Mouse (Mus musculus) neural tube, embryonic 10.5 days (tissue): Measurements from ENCODE around the gene Atp9a.

Experiments
- DNase-seq: peaks from one replicate; pipeline ENCODE4 v3.0.0-alpha.2; 2017; ENCODE audit warnings: low spot score; ENCODE audit errors: extremely low spot score

Atp9a gene

DNA sequence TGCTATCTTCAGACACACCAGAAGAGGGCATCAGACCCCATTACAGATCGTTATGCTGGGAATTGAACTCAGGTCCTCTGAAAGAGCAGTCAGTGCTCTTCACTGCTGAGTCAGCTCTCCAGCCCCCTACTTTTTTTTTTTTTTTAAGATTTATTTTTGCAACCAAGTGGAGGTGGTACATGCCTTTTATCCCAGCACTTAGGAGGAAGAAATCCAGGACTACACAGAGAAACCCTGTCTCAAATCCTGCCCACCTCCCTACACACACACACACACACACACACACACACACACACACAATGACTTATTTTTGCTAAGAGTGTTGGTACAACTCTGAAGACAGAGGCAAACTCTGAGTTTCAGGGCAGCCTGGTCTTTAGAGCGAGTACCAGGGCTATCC, 59.5 kb downstream of the Atp9a start:
- no peak for DNase-seq

DNA sequence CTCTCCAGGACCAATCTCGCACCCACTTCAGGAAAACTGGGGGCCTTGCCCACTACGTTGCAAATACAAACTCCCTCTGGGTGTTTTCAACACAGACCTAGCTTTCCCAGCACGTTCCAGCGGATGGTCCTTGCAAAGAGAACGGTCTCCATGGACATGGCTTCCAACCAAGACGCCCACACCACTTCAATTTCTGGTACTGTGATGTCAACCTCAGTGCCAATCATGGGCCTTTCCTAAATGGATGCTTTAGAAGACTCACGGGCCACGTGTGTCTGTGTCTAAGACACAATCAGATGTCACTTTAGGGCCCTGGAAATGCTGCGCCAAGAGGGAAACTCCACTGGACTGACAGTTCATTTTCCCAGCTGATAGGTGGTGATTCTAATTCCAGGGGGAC, 60.7 kb downstream of the Atp9a start:
- DNase-seq: no peak

DNA sequence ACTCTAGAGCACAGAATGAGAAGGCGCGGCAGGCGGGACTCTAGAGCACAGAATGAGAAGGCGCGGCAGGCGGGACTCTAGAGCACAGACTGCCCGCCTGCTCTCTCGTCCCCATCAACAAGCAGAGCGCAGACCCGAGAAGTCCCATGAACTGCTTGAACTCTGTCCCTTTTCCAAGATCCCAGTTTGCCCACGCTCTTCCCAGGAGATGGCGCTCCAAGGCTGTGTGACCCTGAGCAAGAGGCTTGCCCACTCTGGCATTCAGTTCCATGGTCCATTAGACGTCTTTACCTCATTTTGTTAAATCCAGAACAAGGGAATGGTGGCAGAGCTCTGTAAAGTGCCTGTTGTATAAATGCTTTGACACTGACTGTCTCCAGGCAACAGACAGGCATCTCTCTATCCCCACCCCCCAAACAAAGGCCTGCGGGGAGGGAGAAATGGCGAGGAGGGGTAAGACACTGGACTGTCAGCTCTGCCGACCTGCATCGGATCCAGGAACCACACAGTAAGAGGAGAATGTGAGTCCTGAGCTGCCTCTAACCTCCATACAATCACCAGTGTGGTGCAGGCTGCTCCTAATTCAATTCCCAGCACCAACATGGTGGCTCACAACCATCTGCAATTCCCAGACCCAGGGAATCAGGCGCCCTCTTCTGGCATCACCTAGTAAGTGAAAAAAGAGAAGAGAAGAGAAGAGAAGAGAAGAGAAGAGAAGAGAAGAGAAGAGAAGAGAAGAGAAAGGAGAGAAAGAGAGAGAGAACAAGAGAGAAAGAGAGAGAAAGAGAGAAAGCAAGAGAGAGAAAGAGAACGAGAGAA, 62.6 kb downstream of the Atp9a start:
- DNase-seq: no peak

DNA sequence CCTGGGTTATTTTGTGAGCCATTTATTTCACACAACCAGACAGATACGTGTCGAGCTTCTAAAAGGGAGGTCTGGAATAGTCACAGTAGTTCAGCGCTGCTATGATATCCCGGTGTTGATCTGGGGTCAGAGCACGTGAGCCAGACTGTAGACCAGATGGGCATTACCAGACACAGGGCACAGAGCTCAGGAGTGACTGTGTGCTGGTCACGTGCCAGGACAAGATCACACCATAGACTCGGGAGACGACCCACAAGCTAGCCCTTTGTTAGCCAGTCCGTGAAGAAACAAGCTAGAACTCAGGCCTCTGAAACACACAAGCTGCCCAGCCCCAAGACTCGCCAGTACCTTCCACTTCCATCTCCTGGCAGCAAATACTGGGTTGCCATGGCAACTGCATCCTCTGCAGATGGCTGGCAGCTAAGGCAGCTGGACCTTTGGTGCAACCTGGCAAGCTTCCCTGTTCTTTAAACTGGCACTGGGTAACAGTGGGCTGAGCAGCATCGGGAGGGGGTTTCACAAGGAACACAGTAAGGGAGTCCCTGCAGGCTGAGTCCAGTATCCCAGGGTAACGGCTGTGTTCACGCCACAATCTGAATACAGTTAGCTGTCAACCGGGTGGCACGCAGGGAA, 63.4 kb downstream of the Atp9a start:
- no peak for DNase-seq

DNA sequence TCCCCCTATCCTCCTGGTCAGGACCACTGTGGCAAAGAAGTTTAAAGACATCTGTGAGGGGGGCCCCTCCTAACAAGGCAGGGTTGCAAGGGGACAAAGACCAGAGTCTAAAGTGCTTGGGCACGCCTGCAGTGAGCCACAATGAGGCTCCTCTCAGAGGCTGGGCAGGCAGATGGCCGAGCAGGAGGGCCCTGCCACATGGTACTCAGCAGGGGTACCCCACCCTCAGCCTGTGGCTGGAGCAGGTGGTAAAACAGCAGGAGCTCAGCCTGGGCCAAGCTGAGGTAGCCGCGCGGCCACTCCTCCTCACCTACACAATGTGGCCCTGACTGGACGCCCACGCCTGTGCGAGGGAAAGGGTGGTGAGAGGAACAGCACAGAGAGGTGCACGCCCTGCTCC, 64.6 kb downstream of the Atp9a start:
- DNase-seq: no peak

DNA sequence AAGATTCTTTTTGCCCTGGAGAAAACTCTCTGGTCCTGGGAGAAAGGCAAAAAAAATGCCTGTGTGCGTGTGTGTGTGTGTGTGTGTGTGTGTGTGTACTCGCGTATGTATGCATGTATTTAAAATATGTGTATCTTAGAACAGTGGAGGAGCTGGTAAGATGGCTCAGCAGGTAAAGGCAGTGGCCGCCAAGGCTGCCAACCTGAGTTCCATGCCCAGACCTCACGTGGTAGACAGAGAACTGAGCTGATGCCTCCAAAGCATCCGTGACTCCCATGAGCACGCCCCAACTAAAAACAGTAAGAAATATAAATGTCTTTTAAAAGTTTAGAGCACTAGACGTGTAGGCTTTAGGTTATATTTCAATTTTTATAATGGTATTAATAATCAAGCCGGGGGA, 70.5 kb downstream of the Atp9a start:
- DNase-seq: no peak

DNA sequence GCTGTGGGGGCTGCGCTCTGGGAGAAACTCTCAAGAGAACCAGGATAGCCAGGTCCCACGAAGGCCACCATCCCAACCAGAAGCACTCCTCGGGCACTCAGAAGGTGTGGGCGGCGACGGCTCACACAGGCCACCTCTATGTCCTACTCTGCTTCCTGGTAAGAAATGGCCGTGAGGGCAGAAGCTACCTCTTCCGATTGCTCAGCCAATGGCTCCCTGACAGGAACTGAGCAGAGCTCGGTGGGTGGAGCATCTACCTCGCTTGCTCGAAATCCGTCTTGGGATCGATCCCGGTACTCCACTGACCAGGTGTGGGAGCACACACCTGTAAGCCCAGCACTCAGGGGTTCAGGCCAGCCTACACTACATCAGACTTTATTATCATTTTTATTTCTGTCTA, 72.0 kb downstream of the Atp9a start:
- DNase-seq: no peak

DNA sequence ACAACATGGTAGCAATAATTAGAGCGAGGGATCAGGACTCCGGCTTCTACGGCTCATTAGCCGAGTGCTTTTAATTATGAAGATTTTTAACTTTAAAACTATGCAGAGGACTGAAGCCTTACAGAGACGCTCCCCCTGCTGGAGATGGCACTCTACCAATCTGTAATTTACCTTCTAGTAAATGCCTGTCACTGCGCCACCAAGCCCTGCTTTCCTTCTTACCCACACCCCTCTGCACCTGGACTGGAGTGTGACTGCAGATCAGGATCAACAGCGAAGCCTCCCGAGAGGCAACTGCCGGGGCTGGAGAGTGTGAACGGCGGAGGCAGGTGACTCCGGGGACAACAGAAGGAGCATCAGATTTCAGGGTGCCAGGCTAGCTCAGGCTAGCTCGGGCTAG, 72.4 kb downstream of the Atp9a start:
- DNase-seq: no peak

DNA sequence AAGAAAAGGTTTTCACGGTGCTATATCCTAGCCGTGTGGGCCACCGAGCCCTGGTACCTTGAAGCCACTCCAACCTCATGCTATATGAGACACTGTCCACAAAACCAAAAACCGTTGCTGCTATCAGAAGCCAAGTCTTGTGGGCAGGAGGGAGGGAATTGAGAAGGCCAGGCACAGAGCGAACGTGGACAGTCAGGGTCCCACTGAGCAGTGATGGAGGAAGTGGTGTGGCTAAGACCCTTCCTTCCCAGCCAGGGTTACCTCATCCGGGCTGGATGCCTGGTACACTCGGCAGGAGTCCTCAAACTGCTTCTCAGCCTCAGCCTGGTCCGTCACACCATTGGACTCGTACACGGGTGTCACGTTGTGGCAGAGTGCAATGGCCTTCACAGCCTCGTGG, 74.5 kb downstream of the Atp9a start:
- DNase-seq: no peak

DNA sequence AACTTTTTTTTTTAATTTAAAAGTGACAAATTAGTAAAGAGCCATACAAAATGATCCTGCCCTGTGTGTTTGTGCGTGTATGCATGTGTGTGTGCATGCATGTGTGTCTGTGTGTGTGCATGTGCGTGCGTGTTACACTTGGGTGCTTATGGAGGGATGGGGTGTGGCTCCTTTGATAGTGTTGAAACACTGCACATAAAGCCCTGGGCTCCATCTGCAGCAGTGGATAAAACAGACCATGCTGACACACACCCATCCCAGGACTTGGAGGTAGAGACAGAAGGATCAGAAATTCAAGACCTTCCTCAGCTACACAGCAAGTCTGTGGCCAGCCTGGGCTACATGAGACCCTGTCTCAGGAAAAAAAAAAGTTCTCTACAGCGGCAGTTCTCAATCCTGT, 76.5 kb downstream of the Atp9a start:
- no peak for DNase-seq

DNA sequence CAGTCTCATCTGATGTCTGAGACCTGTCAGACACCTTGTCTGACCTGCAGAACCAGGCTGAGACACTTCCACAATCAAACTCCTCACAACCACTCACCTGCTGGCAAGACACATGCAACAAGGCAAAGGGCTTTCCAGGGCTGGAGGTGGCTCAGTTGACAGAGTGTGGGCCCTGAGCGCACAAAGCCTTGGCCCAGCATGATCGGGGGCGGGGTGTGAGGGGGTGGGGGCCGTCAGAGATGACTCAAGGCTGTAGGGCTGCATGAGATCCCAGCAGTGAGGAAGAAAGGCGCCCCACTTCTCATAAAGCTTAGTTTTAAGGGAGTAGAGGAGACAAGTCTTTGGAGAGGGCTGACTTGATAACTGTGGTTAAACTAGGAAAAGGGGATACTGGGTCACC, 78.5 kb downstream of the Atp9a start:
- no peak for DNase-seq

DNA sequence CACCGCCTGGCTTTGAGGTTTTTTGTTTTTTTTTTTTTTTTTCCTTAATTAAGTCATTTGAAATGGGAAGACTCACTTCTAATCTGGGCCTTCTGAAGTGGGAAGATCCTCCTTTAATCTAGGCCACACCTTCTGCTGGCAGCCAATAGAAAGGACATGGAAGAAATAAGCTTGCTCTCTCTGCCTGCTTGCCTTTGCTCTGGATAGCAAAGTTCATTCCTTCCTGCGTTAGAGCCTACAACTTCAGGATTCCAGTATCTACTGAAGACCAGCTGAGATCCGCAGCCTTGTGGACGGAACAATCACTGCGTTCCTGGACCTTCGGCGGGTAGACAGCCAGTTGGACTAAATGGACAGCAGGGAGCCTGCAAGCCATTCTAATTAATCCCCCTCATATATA, 79.0 kb downstream of the Atp9a start:
- no peak for DNase-seq

DNA sequence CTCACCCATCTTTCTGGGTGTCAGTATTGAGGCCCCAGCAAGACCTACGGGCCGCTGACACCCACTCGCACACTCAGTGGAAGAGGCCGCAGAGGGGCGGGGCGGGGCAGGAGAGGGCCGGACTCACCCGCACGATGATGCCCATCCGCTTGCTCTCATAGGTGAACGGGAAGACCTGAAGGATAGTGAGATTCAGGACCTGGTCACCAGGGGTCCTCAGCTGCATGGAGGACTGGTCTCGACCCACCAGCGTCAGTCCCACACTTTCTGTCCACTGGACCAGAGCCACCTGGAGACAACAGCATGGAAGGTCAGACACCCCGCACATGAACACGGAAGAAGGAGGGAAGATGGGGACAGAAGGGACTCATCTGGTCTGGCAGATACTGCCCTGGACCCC, 80.4 kb downstream of the Atp9a start:
- DNase-seq: no peak

DNA sequence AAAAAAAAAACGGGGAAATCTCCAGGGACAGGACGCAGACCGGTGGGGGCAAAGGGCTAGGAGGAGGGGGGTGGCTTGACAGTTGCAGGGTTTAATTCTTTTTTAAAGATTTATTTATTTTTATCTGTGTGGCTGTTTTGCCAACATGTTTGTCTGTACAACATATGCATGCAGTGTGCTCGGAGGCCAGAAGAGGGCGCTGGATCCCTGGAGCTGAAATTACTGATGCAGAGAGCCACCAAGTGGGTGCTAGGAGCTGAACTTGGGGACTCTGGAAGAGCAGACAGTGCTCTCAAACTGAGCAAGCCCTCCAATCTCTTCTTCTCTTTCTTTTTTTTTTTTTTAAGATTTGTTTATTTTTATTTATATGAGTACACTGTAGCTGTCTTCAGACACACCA, 81.9 kb downstream of the Atp9a start:
- no peak for DNase-seq

DNA sequence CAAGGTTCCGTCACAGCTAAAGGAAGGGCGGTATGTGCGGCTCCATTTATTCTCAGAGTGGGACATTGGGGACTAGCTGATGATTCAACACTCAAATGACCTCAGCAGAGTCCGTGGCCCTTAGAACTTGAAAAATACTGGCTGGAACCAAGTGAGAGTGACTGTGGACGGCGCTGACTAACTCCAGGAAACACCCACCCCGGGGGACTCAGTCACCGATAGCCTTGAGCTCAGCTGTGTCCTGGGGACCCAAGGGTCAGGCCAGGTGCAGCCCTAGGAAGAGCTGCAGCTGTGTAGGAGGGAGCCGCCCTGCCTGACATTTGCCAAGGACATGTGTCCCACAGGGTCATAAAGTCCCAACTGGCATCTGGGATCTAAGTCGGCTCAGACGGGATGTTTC, 83.7 kb downstream of the Atp9a start:
- DNase-seq: no peak

DNA sequence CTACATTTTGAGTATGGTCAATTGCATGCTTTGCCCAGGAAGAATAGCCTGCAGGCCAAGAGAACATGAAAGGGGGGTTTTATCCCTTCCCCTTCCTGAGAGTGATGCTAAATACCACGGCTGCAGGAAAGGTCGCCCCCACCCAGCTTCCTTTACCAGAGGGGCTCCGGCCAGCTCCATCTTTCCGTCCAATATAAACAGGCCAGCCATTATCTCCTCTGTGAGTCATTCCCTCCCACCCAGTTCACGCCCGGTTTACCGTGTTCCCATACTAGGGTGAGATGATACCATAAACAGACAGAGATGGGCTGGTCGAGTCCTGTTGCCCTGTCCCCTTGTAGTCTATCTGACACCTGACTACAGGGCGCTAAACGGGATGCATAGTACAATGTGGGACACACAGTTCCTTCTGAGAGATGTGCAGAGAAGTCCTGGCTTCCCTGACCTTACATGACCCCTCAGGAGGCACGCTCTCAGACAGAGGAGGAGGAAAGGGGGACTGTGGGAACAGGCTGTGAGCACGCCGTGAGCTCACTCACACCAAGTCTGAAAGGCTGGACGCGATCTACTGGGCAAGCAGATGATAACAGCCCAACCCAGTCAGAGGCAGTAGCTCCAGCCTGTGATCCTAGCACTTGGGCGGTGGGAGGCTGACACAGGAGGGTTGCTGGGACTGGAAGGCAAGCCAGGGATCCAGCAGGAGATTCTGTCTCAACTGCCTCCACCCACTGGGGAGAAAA, 85.5 kb downstream of the Atp9a start:
- DNase-seq: no peak

DNA sequence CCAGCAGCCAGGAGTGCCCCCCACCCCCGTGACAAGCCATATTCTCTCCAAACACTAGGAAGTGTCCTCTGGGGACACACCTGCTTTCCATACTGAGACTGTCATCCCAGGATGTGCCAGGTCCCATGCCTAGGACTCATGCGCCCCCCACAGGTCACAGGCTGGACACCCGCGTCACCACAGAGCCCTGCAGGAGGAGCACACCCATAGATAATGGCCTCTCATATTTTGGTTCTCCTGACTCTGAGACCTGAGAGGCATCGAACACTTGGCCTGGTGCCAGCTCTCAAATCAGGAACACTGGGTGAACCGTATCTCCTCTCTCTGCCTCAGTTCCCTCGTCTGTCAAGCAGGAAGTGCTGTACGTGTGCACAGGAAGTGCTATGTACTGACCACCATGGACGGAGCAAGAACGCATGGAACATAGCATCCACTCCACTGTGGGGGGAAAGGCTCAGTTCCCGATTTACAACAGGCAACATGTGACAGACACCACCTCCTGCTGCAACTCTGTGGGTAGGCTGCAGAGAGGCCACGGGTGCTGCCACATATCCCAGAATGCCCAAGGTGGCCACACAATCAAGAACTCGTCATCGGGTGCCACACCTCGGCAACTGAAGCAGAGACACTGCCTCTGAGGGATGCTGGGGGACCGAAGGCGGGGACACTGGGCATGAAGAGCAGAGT, 87.1 kb downstream of the Atp9a start:
- no peak for DNase-seq

DNA sequence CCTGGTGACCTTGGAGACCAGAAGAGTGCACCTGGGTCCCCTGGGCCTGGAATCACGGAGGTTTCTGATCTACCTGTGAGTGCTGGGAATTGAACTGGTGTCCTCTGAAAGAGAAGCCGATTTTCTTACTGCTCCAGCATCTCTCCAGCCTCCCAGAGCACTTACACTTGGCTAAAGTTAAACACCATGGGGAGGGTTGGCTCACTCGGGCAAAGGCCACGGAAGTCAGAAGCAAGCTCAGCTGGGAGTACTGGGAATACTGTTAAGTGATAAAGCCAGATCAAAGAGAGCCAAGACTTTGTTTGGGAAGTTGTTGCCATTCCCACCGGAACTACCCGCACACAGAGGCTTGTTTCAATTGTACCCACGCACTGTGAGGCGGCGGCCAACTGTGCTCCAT, 87.7 kb downstream of the Atp9a start:
- DNase-seq: no peak

DNA sequence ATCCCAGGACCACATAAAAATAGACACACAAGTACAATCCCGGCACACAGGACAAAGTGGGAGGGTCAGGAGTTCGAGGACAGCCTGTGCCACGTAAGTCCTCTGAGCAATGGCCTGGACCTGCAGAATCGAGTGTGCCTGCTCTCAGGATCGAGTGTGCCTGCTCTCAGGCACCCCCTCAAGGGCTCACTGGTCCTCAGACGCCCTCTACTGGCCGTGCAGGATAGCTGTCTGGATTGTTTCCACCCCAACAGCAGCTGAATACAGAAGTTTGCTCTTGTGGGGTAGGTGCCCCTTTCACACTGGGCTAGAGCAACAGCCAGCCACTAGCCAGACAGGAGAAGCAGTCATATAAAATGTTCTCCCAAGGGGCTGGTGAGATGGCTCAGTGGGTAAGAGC, 90.5 kb downstream of the Atp9a start:
- no peak for DNase-seq

DNA sequence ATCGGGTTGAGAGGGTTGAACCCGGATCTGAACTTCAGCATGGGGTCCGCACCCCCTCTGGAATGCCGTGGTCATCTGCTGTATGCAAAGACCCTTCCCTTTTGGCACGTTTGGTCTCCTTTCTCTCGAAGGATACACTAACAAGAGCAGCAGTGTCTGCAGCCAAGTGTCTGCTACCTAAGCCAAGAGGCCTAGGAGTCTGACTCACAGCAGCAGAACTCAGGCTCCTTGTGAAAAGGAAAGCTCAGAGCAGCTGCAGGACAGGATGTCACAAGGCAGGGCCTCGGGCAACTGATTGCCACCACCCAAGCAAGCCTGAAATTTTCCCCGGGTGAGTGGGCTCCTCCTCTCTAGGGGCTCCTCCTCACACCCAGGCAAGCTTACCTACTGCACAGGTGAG, 94.0 kb downstream of the Atp9a start:
- no peak for DNase-seq

DNA sequence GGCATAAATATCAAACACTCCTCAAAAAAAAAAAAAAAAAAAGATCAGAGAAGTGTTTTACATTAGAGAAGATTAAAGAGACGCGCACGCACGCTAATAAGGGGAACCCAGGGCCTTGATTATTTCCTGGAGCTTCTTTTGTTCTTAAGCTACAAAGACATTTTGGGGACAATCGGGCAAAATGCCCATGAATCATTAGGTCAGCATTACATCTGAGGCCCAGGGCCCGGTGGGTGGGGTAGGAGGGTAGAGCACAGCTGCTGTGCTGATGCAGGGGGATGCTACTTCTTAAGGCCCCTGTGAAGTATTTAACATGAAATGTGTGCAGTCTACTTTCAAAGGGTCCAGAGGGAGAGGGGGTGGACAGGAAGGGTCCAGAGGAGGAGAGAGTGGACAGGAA, 97.4 kb downstream of the Atp9a start:
- DNase-seq: no peak

DNA sequence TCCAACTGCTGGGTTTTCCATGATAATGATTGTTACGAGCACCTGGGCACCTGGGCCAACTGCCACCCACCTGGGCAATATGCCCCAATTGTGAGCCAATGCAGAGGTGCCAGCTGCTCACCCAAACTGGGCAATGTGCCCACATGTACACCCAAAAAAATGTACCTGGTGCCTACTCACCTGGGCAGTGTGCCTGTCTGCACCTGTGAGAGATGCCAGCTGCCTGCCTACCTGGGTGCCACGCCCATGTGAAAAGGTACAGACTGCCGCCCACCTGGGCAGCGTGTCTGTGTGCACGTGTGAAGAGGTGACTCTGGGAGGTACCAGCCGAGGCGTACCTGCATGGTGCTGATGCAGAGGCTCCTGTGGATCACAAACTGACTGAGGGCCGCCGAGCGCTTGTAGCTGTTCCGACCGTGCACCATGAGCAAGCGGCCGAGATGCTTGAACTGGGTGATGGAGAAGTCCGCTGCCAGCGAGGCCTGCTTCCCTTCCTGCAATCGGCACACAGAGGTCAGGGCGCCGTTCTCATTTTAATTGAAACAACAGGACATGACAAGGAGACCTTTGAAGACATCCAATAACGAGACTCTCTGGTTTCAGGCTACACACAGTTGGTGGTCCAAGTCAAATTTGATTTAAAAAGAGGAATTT, 98.6 kb downstream of the Atp9a start:
- no peak for DNase-seq
